ENCODE assay signal across 13 mouse cellular contexts in the genomic region with DNA sequence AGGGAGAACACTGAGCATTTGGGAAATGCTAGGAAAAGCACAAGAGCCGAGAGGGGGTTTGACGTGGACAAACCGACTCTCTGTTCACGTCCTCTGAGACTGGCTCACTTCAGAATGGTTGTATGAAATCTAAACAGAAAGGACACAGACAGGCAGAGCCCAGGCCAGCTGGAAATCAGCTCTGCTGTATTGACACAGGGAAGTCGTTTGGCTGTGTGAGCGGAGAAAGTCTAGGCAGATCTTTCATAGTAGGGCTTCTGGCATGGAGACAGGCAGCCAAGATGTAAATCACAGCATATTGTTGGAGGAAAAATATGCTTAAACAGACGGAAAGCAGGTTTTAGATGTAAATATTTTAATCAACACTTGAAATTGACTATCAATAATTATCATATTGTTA. TPM values are rescaled to one million over a fixed set of nuclear protein-coding genes. Genes with fewer than 3 reads are reported as not detected.
DNase-seq lines count a peak whose midpoint lies in the region; ATAC-seq and TF ChIP-seq lines count a peak whose summit lies in the region.
"Had no signal": no experiment of that assay in that cellular context is flagged by ENCODE, and none has a peak within 500 bp of the region (broad histone marks: within the 10 kb centered on the region; RNA-seq: fewer than 3 reads in every experiment).

No protein-coding gene starts in this region.

- 30% methylated on average over 7 of the region's 7 CpGs for WGBS in heart, embryonic 13.5 days
- 29% methylated on average over 7 of the region's 7 CpGs for WGBS in lung, embryonic 16.5 days
- 22% methylated on average over 7 of the region's 7 CpGs for WGBS in lung, postnatal 0 days
- WGBS in midbrain, embryonic 11.5 days: 53% methylated on average over 7 of the region's 7 CpGs

- H3K4me2 ChIP-seq in heart, embryonic 13.5 days: peak overlapping the region; percentile 49
- H3K4me2 ChIP-seq in lung, embryonic 16.5 days (ENCODE audit: low read depth, low read length): no peak overlapping the region
- no peak overlapping the region for H3K4me2 ChIP-seq in lung, postnatal 0 days (replicated peaks; ENCODE audit: low read depth, low read length)
- no peak overlapping the region for H3K4me2 ChIP-seq in midbrain, embryonic 11.5 days
- H3K4me2 ChIP-seq: embryonic facial prominence, embryonic 13.5 days had no signal

- TF ChIP-seq CTCF in lung, postnatal 0 days (IDR thresholded peaks at IDR 0.05): no peak

- no peaks in the 10 kb centered on the region for H3K36me3 ChIP-seq in heart, embryonic 13.5 days
- H3K36me3 ChIP-seq in lung, embryonic 16.5 days (ENCODE audit: control insufficient read depth, insufficient read depth, low read length): no peaks in the 10 kb centered on the region
- no peaks in the 10 kb centered on the region for H3K36me3 ChIP-seq in lung, postnatal 0 days (ENCODE audit: insufficient read depth, low read length)
- H3K36me3 ChIP-seq in midbrain, embryonic 11.5 days (ENCODE audit: control insufficient read depth, insufficient read depth, low read length): no peaks in the 10 kb centered on the region
- H3K36me3 ChIP-seq: embryonic facial prominence, embryonic 13.5 days had no signal

- DNase-seq in heart, postnatal 36 days: no peak
- DNase-seq in lung, postnatal 0 days (ENCODE audit: low spot score): no peak
- peak; percentile 76 for DNase-seq in midbrain, embryonic 11.5 days (ENCODE audit: low spot score, missing footprints)
- DNase-seq in cerebellum, adult 9-10 months: no peak
- no peak for DNase-seq in spleen, postnatal 36 days (ENCODE audit: low spot score in 2 of 2)
- DNase-seq: thymus, adult 18-20 months had no signal

- TF ChIP-seq EP300 in lung, postnatal 0 days (IDR thresholded peaks at IDR 0.05): no peak

- ATAC-seq in heart, embryonic 13.5 days (ENCODE audit: extremely low read depth, insufficient number of reproducible peaks, low FRiP score, low TSS enrichment): no peak; the same call in 1 of the 2 replicates
- ATAC-seq in lung, embryonic 16.5 days (ENCODE audit: low read depth): 0 out of 2 replicates have a peak, but pooled peaks have one; percentile 34
- ATAC-seq in lung, postnatal 0 days: no peak
- ATAC-seq in midbrain, embryonic 11.5 days (ENCODE audit: low FRiP score): 0 out of 2 replicates have a peak, but pooled peaks have one; percentile 52
- ATAC-seq: inflammation-experienced regulatory T-cells, adult 6 months had no signal

- H3K27ac ChIP-seq in heart, embryonic 13.5 days (replicated peaks): peak overlapping the region; percentile 60
- H3K27ac ChIP-seq in lung, embryonic 16.5 days (ENCODE audit: low read length): no peak overlapping the region
- no peak overlapping the region for H3K27ac ChIP-seq in lung, postnatal 0 days (ENCODE audit: low read length)
- no peak overlapping the region for H3K27ac ChIP-seq in midbrain, embryonic 11.5 days (ENCODE audit: low read depth, low read length)
- H3K27ac ChIP-seq: embryonic facial prominence, embryonic 13.5 days; liver, embryonic 14.5 days had no signal

- H3K9me3 ChIP-seq in heart, embryonic 13.5 days: no peaks in the 10 kb centered on the region
- no peaks in the 10 kb centered on the region for H3K9me3 ChIP-seq in lung, embryonic 16.5 days (ENCODE audit: control insufficient read depth, low read length)
- H3K9me3 ChIP-seq in lung, postnatal 0 days (ENCODE audit: low read length): no peaks in the 10 kb centered on the region
- H3K9me3 ChIP-seq in midbrain, embryonic 11.5 days (ENCODE audit: control insufficient read depth, low read length): no peaks in the 10 kb centered on the region
- H3K9me3 ChIP-seq: embryonic facial prominence, embryonic 13.5 days had no signal

- peaks cover 15% of the 10 kb centered on the region for H3K4me1 ChIP-seq in heart, embryonic 13.5 days
- peaks cover 7% of the 10 kb centered on the region; the same call in 1 of the 2 replicates for H3K4me1 ChIP-seq in lung, embryonic 16.5 days (replicated peaks; ENCODE audit: control insufficient read depth, insufficient read depth, low read length)
- no peaks in the 10 kb centered on the region; the same call in 1 of the 2 replicates for H3K4me1 ChIP-seq in lung, postnatal 0 days (ENCODE audit: insufficient read depth, low read depth, low read length)
- H3K4me1 ChIP-seq in midbrain, embryonic 11.5 days (ENCODE audit: control insufficient read depth, insufficient read depth, low read length): no peaks in the 10 kb centered on the region

- peaks cover 12% of the 10 kb centered on the region for H3K27me3 ChIP-seq in heart, embryonic 13.5 days (replicated peaks)
- H3K27me3 ChIP-seq in lung, embryonic 16.5 days (ENCODE audit: control insufficient read depth, insufficient read depth, low read depth, low read length): no peaks in the 10 kb centered on the region
- no peaks in the 10 kb centered on the region for H3K27me3 ChIP-seq in lung, postnatal 0 days (replicated peaks; ENCODE audit: insufficient read depth, low read length)
- no peaks in the 10 kb centered on the region for H3K27me3 ChIP-seq in midbrain, embryonic 11.5 days (ENCODE audit: control insufficient read depth, insufficient read depth, low read length)
- H3K27me3 ChIP-seq: CH12.LX had no signal

- no peak overlapping the region for H3K4me3 ChIP-seq in heart, embryonic 13.5 days
- no peak overlapping the region for H3K4me3 ChIP-seq in lung, embryonic 16.5 days (ENCODE audit: low read length)
- H3K4me3 ChIP-seq in lung, postnatal 0 days (ENCODE audit: low read depth, low read length): no peak overlapping the region
- no peak overlapping the region for H3K4me3 ChIP-seq in midbrain, embryonic 11.5 days (ENCODE audit: low read depth, low read length)
- H3K4me3 ChIP-seq: embryonic facial prominence, embryonic 13.5 days had no signal

- peak overlapping the region; percentile 55 for H3K9ac ChIP-seq in heart, embryonic 13.5 days
- no peak overlapping the region; the same call in 1 of the 2 replicates for H3K9ac ChIP-seq in lung, embryonic 16.5 days (ENCODE audit: low read length)
- H3K9ac ChIP-seq in lung, postnatal 0 days (replicated peaks; ENCODE audit: low read depth): no peak overlapping the region
- H3K9ac ChIP-seq in midbrain, embryonic 11.5 days (ENCODE audit: low read length): no peak overlapping the region
- H3K9ac ChIP-seq: embryonic facial prominence, embryonic 13.5 days; liver, embryonic 14.5 days had no signal

- intact Hi-C loops in heart, postnatal 36 days (cut with DNase I): no loop called here

RNA-seq across cellular contexts. Expression of a gene that starts 5.4 kb away (rescaled TPM):
- polyA plus RNA-seq in heart, embryonic 13.5 days (2015; fragmentation: Nextera tagmentation; extraction: Ambion mirVana): 1.1 and 2.8 TPM in 2 replicates
- 1 to 10 TPM; 2.2 to 3.6 TPM for total RNA-seq in heart, postnatal 36 days (2021)
- 1.9 and 4.2 TPM in 2 replicates for polyA plus RNA-seq in lung, embryonic 16.5 days (2015; fragmentation: Nextera tagmentation; extraction: Ambion mirVana)
- polyA plus RNA-seq in lung, postnatal 0 days (2015; fragmentation: Nextera tagmentation; extraction: Ambion mirVana): 0.60 and 0.73 TPM in 2 replicates
- 3.1 and 4.0 TPM in 2 replicates for polyA plus RNA-seq in midbrain, embryonic 11.5 days (2014; fragmentation: Nextera tagmentation; extraction: Ambion mirVana)
- polyA plus RNA-seq: inflammation-experienced regulatory T-cells, adult 6 months had no signal

RNA-seq across cellular contexts. Expression of a gene that starts 29.4 kb away (rescaled TPM):
- polyA plus RNA-seq in heart, embryonic 13.5 days (2015; fragmentation: Nextera tagmentation; extraction: Ambion mirVana): not detected in 2 replicates
- not detected for total RNA-seq in heart, postnatal 36 days (2021)
- 0.38 and 0.46 TPM in 2 replicates for polyA plus RNA-seq in lung, embryonic 16.5 days (2015; fragmentation: Nextera tagmentation; extraction: Ambion mirVana)
- polyA plus RNA-seq in lung, postnatal 0 days (2015; fragmentation: Nextera tagmentation; extraction: Ambion mirVana): 0.93 and 1.3 TPM in 2 replicates
- polyA plus RNA-seq in midbrain, embryonic 11.5 days (2014; fragmentation: Nextera tagmentation; extraction: Ambion mirVana): not detected in 2 replicates
- total RNA-seq: left cerebral cortex, adult 18-20 months had no signal
- polyA plus RNA-seq: embryonic facial prominence, embryonic 13.5 days; inflammation-experienced regulatory T-cells, adult 6 months had no signal

Comparison
In these comparisons a context has a peak if more than half of its experiments do, and no peak if none do; other contexts are left out.
1. ATAC-seq: peak in lung, embryonic 16.5 days (single experiment) and midbrain, embryonic 11.5 days (single experiment); none in heart, embryonic 13.5 days (single experiment) and lung, postnatal 0 days (single experiment).